Mouse (Mus musculus) brain, embryonic 14.5 days (tissue): Measurements from ENCODE around the gene Ube2d3.

Source experiments
- CTCF ChIP-seq: fragments of 200-500 bp; IDR thresholded peaks from 2 replicates; pipeline ENCODE4 v1.5.1; 2012; ENCODE audit warnings: inconsistent platforms, mild to moderate bottlenecking, moderate library complexity, borderline replicate concordance; ENCODE audit not compliant: insufficient read depth, insufficient read length; ENCODE audit errors: extremely low read depth
- POLR2A ChIP-seq: fragments of 200-500 bp; IDR thresholded peaks from 2 replicates; pipeline ENCODE4 v1.6.1; 2012; ENCODE audit warnings: mild to moderate bottlenecking, inconsistent platforms, borderline replicate concordance; ENCODE audit not compliant: poor library complexity, insufficient read depth, insufficient read length, severe bottlenecking; ENCODE audit errors: extremely low read depth

DNA sequence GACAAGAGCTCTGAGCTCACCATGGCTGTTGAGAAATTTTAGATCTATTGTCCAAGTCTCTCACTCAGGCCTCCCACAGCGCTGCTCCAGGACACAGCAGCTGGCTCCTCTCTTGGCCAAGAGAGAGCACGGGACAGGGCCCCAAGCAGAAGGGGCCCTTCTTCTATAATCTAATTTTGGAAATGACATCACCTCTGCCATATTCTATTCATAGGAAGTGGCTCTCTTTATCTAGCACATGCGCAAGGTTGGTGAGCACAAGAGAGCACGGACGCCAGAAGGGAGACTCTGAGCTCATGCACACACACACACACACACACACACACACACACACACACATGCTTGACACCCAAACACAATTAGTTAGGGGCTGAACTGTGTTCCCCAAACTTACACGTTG lies 78.9 kb downstream of the Ube2d3 start:
- TF ChIP-seq CTCF (no peak), POLR2A (no peak)
